17 mouse cellular contexts compared by ENCODE assay signal in the genomic region with DNA sequence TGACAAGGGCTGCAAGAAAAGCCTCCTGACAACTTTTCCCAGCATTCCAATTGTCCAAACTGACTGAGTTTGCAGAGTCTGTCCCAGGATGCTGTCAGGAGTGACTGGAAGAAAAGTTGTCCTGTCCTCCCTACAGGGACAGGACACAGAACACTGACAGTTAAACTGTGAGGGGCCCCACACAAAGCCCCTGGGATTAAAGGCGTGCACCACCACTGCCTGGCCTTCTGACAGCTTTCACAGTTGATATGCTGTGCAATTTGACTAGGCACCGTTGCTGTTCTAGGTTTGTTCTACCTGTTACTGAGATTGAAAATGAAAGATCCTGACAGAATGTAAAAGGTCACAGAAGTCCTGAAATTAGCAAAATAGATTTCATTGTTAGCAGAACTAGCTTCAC. TPM values are rescaled to one million over a fixed set of nuclear protein-coding genes. Genes with fewer than 3 reads are reported as not detected.
DNase-seq lines count a peak whose midpoint lies in the region; TF ChIP-seq lines count a peak whose summit lies in the region.
"Had no signal": no experiment of that assay in that cellular context is flagged by ENCODE, and none has a peak within 500 bp of the region (broad histone marks: within the 10 kb centered on the region; RNA-seq: fewer than 3 reads in every experiment).

No protein-coding gene starts in this region.

- no peak overlapping the region for H3K9ac ChIP-seq in CH12.LX (ENCODE audit: insufficient read depth, low read depth)

- in situ Hi-C loops in CH12.LX (cut with MboI; ENCODE audit: low pct_ligation_motif_present, low pct_unique_long_range_greater_than_20kb, low sequenced_read_pairs), result loop anchor here (5.0 kb wide), 1 partner anchor 35 kb away; no protein-coding TSS in a partner anchor

- DNase-seq in heart, adult 11 months, result peak; percentile 54
- no peak for DNase-seq in heart, postnatal 36 days
- no peak for DNase-seq in CH12.LX (ENCODE audit: extremely low read depth)
- DNase-seq in lung, postnatal 14 days, result no peak
- DNase-seq: adrenal gland, adult 2 months; adrenal gland, adult 8-10 months; adrenal gland, postnatal 10 days; adrenal gland, postnatal 14 days; adrenal gland, postnatal 25 days; adrenal gland, postnatal 36 days; B cell, adult 2 months; cerebellum, adult 11 months; cerebellum, adult 11-12 months; cerebellum, adult 18-20 months; cerebellum, adult 2 months had no signal

- H3K4me1 ChIP-seq in CH12.LX (ENCODE audit: control insufficient read depth in 1 of 2, insufficient read depth in 2 of 2), result peaks cover 8 to 20% of the 10 kb centered on the region in 2 experiments

- TF ChIP-seq EP300 in CH12.LX (IDR thresholded peaks at IDR 0.05; ENCODE audit: low read length), result no peak

- no peaks in the 10 kb centered on the region for H3K36me3 ChIP-seq in CH12.LX (replicated peaks in 1 of 2; ENCODE audit: control insufficient read depth in 1 of 2, insufficient read depth in 1 of 2, low read length in 1 of 2)
- H3K36me3 ChIP-seq: G1E had no signal

- dilution Hi-C loops in CH12.LX (cut with MboI; ENCODE audit: extremely low pct_ligation_motif_present, extremely low pct_unique_long_range_greater_than_20kb, low sequenced_read_pairs), result no loop called here

- TF ChIP-seq POLR2A in CH12.LX (IDR thresholded peaks at IDR 0.05; ENCODE audit: low read depth, low read length), result no peak

- TF ChIP-seq CTCF in CH12.LX (conservative IDR thresholded peaks at IDR 0.05 in 1 of 2, IDR thresholded peaks at IDR 0.05 in 1 of 2; ENCODE audit: low read depth in 2 of 2, low read length in 2 of 2), result no peak

- no peak overlapping the region for H3K27ac ChIP-seq in CH12.LX (ENCODE audit: insufficient read depth, low read depth)

- H3K27me3 ChIP-seq in CH12.LX (replicated peaks), result no peaks in the 10 kb centered on the region
- H3K27me3 ChIP-seq: Patski had no signal

- no peak overlapping the region; the same call in 1 of the 2 replicates for H3K4me2 ChIP-seq in CH12.LX (ENCODE audit: insufficient read depth, low read depth, poor library complexity, severe bottlenecking)

- TF ChIP-seq RAD21 in CH12.LX (IDR thresholded peaks at IDR 0.05; ENCODE audit: low read depth, low read length), result no peak

- intact Hi-C loops in heart, postnatal 36 days (cut with DNase I), result loop anchor here (2.0 to 5.0 kb wide), 2 partner anchors 200 to 215 kb away; a partner anchor contains a TSS

- peaks cover 3% of the 10 kb centered on the region for H3K79me2 ChIP-seq in CH12.LX (replicated peaks; ENCODE audit: control insufficient read depth, extremely low read depth, insufficient read depth, poor library complexity, severe bottlenecking)

- H3K4me3 ChIP-seq in CH12.LX (replicated peaks in 1 of 3; ENCODE audit: low read depth in 2 of 3, low read length in 2 of 3, poor library complexity in 1 of 3), result no peak overlapping the region

- peaks cover 2% of the 10 kb centered on the region for H3K9me3 ChIP-seq in CH12.LX (replicated peaks; ENCODE audit: low read length)
- H3K9me3 ChIP-seq: G1E had no signal

TF ChIP-seq in CH12.LX, 34 proteins besides CTCF, POLR2A, EP300 and RAD21:
- TF ChIP-seq BHLHE40 (IDR thresholded peaks at IDR 0.05; ENCODE audit: low read depth, low read length), result peak; percentile 52; the same call in 1 of the 2 replicates
- TF ChIP-seq ETS1 (conservative IDR thresholded peaks at IDR 0.05; ENCODE audit: low read depth, low read length), result no peak
- no peak for TF ChIP-seq MEF2A (IDR thresholded peaks at IDR 0.05; ENCODE audit: borderline replicate concordance, low read depth, low read length)
- TF ChIP-seq MAZ (IDR thresholded peaks at IDR 0.05; ENCODE audit: low read depth, low read length), result no peak

RNA-seq across cellular contexts. Expression of a gene that starts 3.7 kb away (rescaled TPM):
- total RNA-seq in heart, postnatal 36 days (2021), result 1 to 10 TPM; 7.9 to 8.3 TPM
- total RNA-seq in CH12.LX (2012; rRNA removed), result 7.8 and 8.2 TPM in 2 replicates
- total RNA-seq in CH12.LX (2014; rRNA removed), result 7.2 and 8.1 TPM in 2 replicates
- 6.9 and 7.2 TPM in 2 replicates for polyA plus RNA-seq in CH12.LX (2012; ENCODE audit: insufficient read length, low read depth)

RNA-seq across cellular contexts. Expression of a gene that starts 38.3 kb away (rescaled TPM):
- total RNA-seq in heart, postnatal 36 days (2021), result under 1 TPM; 0.44 to 0.60 TPM
- total RNA-seq in CH12.LX (2012; rRNA removed) (0.76 and 1.2 TPM in 2 replicates), CH12.LX (2014; rRNA removed) (0.93 and 0.97 TPM in 2 replicates)
- polyA plus RNA-seq in CH12.LX (2012; ENCODE audit: insufficient read length, low read depth), result 0.90 and 1.0 TPM in 2 replicates

RNA-seq across cellular contexts. Expression of a gene that starts 53.1 kb away (rescaled TPM):
- total RNA-seq in heart, postnatal 36 days (2021), result 10 to 100 TPM; 20.6 to 23.1 TPM
- total RNA-seq in CH12.LX (2012; rRNA removed) (15.0 and 16.7 TPM in 2 replicates), CH12.LX (2014; rRNA removed) (7.2 and 7.8 TPM in 2 replicates)
- 7.6 and 8.2 TPM in 2 replicates for polyA plus RNA-seq in CH12.LX (2012; ENCODE audit: insufficient read length, low read depth)
